Mouse (Mus musculus) midbrain, embryonic 11.5 days (tissue): ENCODE data around the gene Kcnj5. TPM values are rescaled to one million over a fixed set of nuclear protein-coding genes. Genes with fewer than 3 reads are reported as not detected.

ENCODE experiments used
- ATAC-seq: fragments of 200-750 bp; cut with Nextera tagmentation; 2 replicates; pipeline ENCODE4 v1.8.0; 2017; ENCODE audit warnings: moderate TSS enrichment, moderate library complexity; ENCODE audit not compliant: low FRiP score
- DNase-seq: peaks from one replicate; pipeline ENCODE4 v3.0.0; 2015; ENCODE audit warnings: low spot score; ENCODE audit errors: missing footprints
- H3K27ac ChIP-seq: fragments of 300-500 bp; sonication (generic); 2 replicates; pipeline ENCODE4 v1.5.1; 2014; ENCODE audit warnings: low read depth, low read length
- H3K27me3 ChIP-seq: fragments of 300-500 bp; sonication (generic); 2 replicates; pipeline ENCODE4 v1.6.1; 2014; ENCODE audit warnings: mild to moderate bottlenecking, low read length, moderate library complexity, mixed read lengths; ENCODE audit not compliant: control insufficient read depth, insufficient read depth
- H3K36me3 ChIP-seq: fragments of 300-500 bp; sonication (generic); 2 replicates; pipeline ENCODE4 v1.6.1; 2014; ENCODE audit warnings: mild to moderate bottlenecking, low read length, moderate library complexity, mixed read lengths; ENCODE audit not compliant: control insufficient read depth, insufficient read depth
- H3K4me1 ChIP-seq: fragments of 300-500 bp; sonication (generic); 2 replicates; pipeline ENCODE4 v1.6.1; 2014; ENCODE audit warnings: low read length; ENCODE audit not compliant: control insufficient read depth, insufficient read depth
- H3K4me2 ChIP-seq: fragments of 300-500 bp; sonication (generic); 2 replicates; pipeline ENCODE4 v1.6.1; 2014; ENCODE audit warnings: mild to moderate bottlenecking, moderate library complexity
- H3K4me3 ChIP-seq: fragments of 300-500 bp; sonication (generic); 2 replicates; pipeline ENCODE4 v1.5.1; 2014; ENCODE audit warnings: low read depth, low read length
- H3K9ac ChIP-seq: fragments of 300-500 bp; sonication (generic); 2 replicates; pipeline ENCODE4 v1.6.1; 2014; ENCODE audit warnings: low read length
- H3K9me3 ChIP-seq: fragments of 300-500 bp; sonication (generic); 2 replicates; pipeline ENCODE4 v1.6.1; 2016; ENCODE audit warnings: low read length; ENCODE audit not compliant: control insufficient read depth
- WGBS: fragments of 180-500 bp; shearing (Covaris S2); extraction: QIAGEN DNeasy Blood & Tissue Kit; methylation state at CpG from one replicate; pipeline ENCODE4 v1.1.7; 2014; 5-methylcytosine and 5-hydroxymethylcytosine counted together
- polyA plus RNA-seq: library from polyadenylated mRNA; unstranded; fragments of >200 nt; fragmentation: Nextera tagmentation; extraction: Ambion mirVana; gene quantifications from 2 replicates; pipeline ENCODE4 v1.2.1, GENCODE M21; 2014

Gene Kcnj5
- polyA plus RNA-seq, 1 experiment from 2014 or later = 0.33 TPM

DNA sequence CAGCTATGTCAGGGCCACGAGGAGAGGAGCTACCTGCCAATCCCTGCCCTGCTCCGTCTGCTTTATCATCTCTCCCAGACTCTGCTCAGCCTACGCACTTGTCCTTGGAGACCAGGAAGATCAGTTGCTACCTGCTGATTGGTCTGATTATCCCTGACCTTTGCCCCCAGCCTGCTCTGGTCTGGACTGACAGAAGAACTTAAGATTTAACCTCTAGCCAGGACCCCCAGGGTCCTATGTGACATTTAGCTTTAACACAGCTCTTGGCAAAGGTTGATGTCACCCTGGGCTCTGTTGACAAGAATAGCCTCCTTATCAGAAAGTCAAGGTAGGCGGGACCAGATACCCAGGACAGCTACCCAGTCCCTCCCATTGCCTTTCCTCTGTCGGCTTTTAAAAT, 3.3 kb downstream of the Kcnj5 start:
- H3K27me3 ChIP-seq = peaks cover 30% of the 10 kb centered on the region
- no peak overlapping the region for H3K27ac ChIP-seq
- DNase-seq (no peak), ATAC-seq (no peak)
- no peak overlapping the region for H3K4me2 ChIP-seq
- H3K36me3 ChIP-seq = no peaks in the 10 kb centered on the region
- no peak overlapping the region for H3K9ac ChIP-seq
- WGBS = 60% methylated on average over 5 of the region's 5 CpGs
- H3K4me1 ChIP-seq = peaks cover 3% of the 10 kb centered on the region; the same call in 1 of the 2 replicates
- H3K4me3 ChIP-seq = no peak overlapping the region
- no peaks in the 10 kb centered on the region for H3K9me3 ChIP-seq

DNA sequence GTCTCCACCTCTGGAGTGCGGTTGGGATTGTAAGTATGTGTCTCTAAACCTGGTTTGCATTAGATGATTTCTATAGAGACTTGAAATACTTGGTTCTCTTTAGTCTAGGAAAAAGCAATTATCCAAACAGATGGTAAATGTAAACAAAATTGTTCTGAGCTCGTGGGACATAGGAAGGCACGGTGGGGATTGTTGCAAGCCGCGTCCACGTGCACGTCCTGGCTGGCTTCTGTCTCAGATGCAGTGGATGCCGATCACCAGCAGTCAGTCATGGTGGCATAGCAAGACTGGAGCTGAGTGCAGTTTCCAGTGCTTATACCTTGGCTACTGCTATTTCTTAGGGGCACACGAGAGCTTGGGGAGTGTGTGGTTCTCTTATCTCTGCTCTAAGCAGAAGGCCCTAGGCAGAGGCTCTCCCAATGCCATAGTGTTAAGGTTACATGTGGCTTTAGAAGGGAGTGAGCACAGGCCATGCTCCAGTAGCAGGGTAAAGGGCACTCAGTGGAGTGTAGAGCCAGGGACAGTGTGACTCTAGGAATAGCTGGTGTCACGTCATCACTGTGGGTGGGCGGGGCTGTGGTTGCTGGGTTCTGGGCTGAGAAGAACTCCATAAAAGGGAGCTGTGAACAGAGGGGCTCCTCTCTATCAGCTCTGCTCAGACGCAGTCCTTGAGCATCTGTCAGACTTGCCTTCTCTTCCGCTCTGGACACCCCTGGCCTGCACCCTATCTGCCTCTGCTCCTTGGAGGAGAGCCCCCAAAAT, 8.6 kb downstream of the Kcnj5 start:
- no peaks in the 10 kb centered on the region for H3K9me3 ChIP-seq
- no peaks in the 10 kb centered on the region for H3K36me3 ChIP-seq
- DNase-seq (no peak), ATAC-seq (no peak)
- WGBS = 86% methylated on average over 13 of the region's 13 CpGs
- H3K9ac ChIP-seq = no peak overlapping the region
- H3K4me2 ChIP-seq = no peak overlapping the region
- H3K4me1 ChIP-seq = no peaks in the 10 kb centered on the region
- no peak overlapping the region for H3K27ac ChIP-seq
- H3K27me3 ChIP-seq = no peaks in the 10 kb centered on the region
- H3K4me3 ChIP-seq = no peak overlapping the region

DNA sequence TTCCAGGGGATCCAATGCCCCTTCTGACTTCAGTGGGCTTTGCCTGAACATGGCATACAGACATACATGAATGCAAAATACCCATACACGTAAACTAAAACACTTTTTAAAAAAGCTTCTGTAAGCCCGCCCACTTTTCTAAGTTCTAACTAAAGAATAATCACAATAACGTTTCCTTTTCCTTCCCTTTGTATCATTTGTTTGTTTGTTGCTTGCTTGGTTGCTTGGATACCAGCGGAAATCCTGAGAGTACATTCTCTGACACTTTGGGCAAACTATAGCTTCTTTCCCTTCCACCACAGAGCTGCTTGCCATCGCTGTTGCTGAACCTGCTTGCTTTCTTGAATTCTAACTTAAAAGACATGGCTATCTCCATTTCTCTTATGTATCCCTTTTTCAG, 13.0 kb downstream of the Kcnj5 start:
- Histone ChIP-seq H3K4me2 (no peak overlapping the region), H3K36me3 (no peaks in the 10 kb centered on the region), H3K4me1 (no peaks in the 10 kb centered on the region), H3K9ac (no peak overlapping the region), H3K9me3 (no peaks in the 10 kb centered on the region), H3K4me3 (no peak overlapping the region), H3K27ac (no peak overlapping the region), H3K27me3 (no peaks in the 10 kb centered on the region)
- whole genome bisulfite sequencing = 85% methylated on average over 5 of the region's 5 CpGs
- DNase-seq = no peak
- ATAC-seq = no peak

DNA sequence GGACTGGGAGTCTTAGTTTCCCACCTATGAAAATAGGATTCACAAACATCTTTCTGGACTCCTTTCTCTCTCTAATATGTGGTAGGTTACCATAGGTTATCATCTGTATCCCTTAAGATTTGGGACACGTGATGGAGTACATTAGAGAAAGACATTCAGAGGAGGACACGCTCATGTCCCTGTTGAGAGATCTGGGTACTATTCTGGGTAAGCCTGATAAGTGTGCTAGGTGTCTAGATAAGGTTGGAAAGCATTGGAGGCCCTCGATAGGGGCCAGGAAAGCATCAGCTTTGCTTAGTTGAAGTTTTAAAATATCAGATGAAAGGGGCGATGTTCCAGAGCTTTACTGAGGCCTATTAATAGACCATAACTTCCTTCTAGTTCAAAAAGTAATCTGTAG, 15.4 kb downstream of the Kcnj5 start:
- H3K9me3 ChIP-seq = no peaks in the 10 kb centered on the region
- no peak overlapping the region for H3K9ac ChIP-seq
- no peaks in the 10 kb centered on the region for H3K4me1 ChIP-seq
- H3K36me3 ChIP-seq = no peaks in the 10 kb centered on the region
- H3K4me3 ChIP-seq = no peak overlapping the region
- H3K27me3 ChIP-seq = no peaks in the 10 kb centered on the region
- WGBS = 91% methylated on average over 4 of the region's 4 CpGs
- no peak for ATAC-seq
- H3K4me2 ChIP-seq = no peak overlapping the region
- no peak overlapping the region for H3K27ac ChIP-seq
- no peak for DNase-seq

DNA sequence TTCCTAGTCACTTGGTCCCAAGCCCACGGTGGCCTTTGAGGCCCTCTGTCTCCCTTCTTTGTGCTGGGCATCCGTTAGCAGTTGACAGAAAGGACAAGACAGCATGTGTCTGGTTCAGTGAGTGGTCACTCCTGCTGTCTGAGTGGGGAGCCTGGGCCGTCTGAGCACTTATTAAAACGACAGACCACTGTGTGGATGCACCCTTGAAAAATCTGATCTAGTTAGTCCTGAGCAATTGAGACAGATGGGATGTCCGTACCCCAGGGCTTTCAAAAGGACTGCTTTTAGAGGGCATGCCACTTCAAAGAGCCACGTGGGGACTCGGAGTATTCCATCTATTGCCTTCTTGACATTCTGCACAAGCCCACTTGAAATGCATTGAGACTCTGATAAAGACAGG, 20.5 kb downstream of the Kcnj5 start:
- Histone ChIP-seq H3K4me2 (no peak overlapping the region), H3K9ac (no peak overlapping the region), H3K27ac (no peak overlapping the region), H3K36me3 (no peaks in the 10 kb centered on the region), H3K4me3 (no peak overlapping the region), H3K9me3 (no peaks in the 10 kb centered on the region), H3K27me3 (no peaks in the 10 kb centered on the region), H3K4me1 (no peaks in the 10 kb centered on the region)
- no peak for ATAC-seq
- 78% methylated on average over 7 of the region's 7 CpGs for WGBS
- DNase-seq = no peak

DNA sequence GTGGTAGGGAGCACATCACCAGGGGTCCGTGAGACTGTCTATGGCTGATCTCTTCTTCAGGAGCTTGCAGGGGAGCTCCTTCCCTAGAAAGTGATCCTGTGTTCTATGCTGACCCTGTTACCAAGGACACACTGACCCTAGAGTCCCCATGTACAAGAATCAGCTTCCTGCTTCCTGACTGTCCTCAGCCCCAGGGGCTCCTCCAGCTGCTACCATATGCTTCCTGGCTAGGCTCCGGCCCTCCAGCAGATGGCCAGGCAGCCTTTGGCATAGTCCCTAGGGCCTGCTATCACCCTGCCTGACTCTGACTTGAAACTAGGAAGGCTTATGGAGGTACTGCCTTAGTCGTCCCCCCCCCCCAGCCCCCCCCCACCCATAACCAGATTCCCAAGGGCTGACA, 24.0 kb downstream of the Kcnj5 start:
- Histone ChIP-seq H3K27ac (no peak overlapping the region), H3K9me3 (no peaks in the 10 kb centered on the region), H3K36me3 (no peaks in the 10 kb centered on the region), H3K9ac (no peak overlapping the region), H3K4me3 (no peak overlapping the region), H3K4me1 (no peaks in the 10 kb centered on the region), H3K27me3 (no peaks in the 10 kb centered on the region), H3K4me2 (no peak overlapping the region)
- ATAC-seq (no peak), DNase-seq (no peak)
- WGBS = 53% methylated on average over 3 of the region's 3 CpGs

DNA sequence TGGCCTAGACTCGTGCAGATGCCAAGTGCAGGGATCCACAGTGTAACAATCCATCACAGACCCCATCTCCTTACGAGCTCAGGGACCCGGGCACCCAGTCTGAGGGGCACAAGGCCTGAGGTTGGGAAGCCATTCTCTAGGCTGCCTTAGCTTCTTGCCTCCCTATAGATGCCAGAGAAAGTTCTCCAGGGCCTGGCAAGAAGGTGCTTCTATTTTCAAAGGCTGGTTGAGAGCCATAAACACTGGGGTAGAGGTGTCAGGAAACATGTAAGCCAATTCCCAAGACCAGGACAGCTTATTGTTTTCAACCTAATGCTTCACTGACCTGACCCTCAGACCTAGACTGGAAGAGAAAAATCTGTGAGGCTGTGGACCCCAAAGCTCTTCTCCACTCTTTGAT, 28.2 kb downstream of the Kcnj5 start:
- Histone ChIP-seq H3K36me3 (no peaks in the 10 kb centered on the region), H3K4me2 (no peak overlapping the region), H3K9me3 (no peaks in the 10 kb centered on the region), H3K4me3 (no peak overlapping the region), H3K27ac (no peak overlapping the region), H3K4me1 (no peaks in the 10 kb centered on the region; the same call in 1 of the 2 replicates), H3K9ac (no peak overlapping the region), H3K27me3 (no peaks in the 10 kb centered on the region)
- no peak for ATAC-seq
- no peak for DNase-seq
- WGBS = 90% methylated on average over 3 of the region's 3 CpGs

DNA sequence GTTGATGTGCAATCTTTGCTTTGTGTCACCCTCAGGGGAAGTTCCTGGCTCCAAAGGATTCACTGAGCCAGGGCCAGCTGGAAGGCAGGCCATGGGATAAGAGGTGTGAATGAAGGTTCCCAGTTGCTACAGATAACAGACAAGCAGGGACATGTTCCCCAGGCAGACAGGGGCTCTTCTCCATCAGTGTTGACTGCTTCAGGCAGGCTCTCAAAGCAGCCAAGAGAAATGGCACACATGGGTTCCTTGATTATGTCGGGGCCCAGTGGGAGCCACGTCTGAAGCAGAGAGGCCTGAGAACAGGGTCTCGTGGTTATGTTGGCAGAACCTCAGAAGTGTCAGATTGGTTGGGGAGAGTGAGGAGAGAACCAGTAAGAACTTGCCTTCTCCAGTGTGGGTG, 30.1 kb downstream of the Kcnj5 start:
- Histone ChIP-seq H3K4me1 (no peaks in the 10 kb centered on the region; the same call in 1 of the 2 replicates), H3K36me3 (no peaks in the 10 kb centered on the region), H3K4me2 (no peak overlapping the region), H3K27me3 (no peaks in the 10 kb centered on the region), H3K9ac (no peak overlapping the region), H3K9me3 (no peaks in the 10 kb centered on the region), H3K27ac (no peak overlapping the region), H3K4me3 (no peak overlapping the region)
- WGBS = 81% methylated on average over 3 of the region's 3 CpGs
- ATAC-seq (no peak), DNase-seq (no peak)

DNA sequence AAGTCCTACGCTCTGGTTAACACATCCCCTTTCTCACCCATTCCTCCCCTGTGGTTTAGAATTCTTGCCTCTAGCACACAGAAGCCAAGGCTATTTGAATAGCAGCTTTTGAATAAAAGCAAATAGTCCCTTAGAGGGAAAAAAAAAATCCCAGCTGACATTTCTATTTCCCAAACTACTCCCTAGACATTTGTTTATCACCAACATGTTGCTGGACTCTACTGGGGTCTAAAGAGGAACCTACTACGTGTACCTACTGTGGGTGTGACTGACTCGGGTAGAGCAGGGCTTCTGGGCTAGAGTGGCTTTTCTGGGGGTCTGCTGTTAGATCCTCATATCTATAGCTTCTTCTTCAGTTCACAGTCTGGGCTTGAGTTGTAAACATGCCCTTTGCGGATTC, 31.9 kb downstream of the Kcnj5 start:
- 86% methylated on average over 4 of the region's 4 CpGs for WGBS
- H3K4me1 ChIP-seq = no peaks in the 10 kb centered on the region; the same call in 1 of the 2 replicates
- no peak overlapping the region for H3K4me3 ChIP-seq
- no peak overlapping the region for H3K27ac ChIP-seq
- ATAC-seq = no peak
- no peaks in the 10 kb centered on the region for H3K9me3 ChIP-seq
- no peak overlapping the region for H3K4me2 ChIP-seq
- H3K9ac ChIP-seq = no peak overlapping the region
- no peaks in the 10 kb centered on the region for H3K27me3 ChIP-seq
- H3K36me3 ChIP-seq = no peaks in the 10 kb centered on the region
- no peak for DNase-seq
